Comparison of ENCODE assay signal across 8 mouse cellular contexts in the genomic region with DNA sequence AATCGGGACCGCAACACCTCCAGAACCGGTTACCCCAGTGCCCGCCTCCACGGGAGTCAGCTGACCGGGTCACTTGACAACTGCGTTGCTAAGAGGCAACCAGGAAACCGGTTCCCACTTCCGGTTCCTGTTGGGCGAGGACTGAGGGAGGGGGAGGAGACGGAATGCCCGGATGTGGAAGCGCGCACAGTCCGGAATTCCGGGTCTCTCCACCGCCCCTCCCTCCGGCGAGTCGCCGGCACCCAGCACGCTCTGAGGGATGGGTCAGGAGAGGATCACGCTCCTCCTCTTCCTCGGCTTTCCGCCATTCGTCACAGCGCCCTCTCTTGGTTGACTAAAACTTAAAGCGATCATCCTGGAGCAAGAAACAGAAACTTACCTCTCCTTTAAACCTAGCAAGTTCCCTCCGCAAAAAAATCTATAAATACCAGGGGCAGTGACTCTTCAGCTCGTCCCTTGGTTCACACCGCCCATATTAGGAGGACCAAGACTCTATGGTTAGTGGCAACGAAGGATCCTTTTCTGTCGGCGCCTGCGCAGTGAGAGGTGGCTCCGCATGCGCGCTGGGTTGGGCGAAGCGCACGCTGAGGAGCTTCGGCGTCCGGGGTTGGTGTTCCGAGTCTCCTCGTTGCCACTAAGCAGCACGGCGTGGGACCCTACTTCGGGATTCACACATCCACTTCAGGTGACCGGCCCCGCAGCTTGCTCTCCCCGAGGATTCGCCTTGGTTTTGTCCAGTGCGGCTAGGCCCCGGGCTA. TPM values are rescaled to one million over a fixed set of nuclear protein-coding genes. Genes with fewer than 3 reads are reported as not detected.
DNase-seq lines count a peak whose midpoint lies in the region; ATAC-seq lines count a peak whose summit lies in the region.

A gene (minus strand): TSS at position 143 of the 758 bp plus-strand sequence.
A gene (plus strand): TSS at position 324 of the 758 bp plus-strand sequence.

- H3K27me3 ChIP-seq in hindbrain, embryonic 15.5 days = no peaks in the 10 kb centered on the region

- H3K4me3 ChIP-seq in hindbrain, embryonic 15.5 days = peak within 1 kb of the TSS; percentile 98

- H3K36me3 ChIP-seq in hindbrain, embryonic 15.5 days = no peaks in the 10 kb centered on the region

- under 1% methylated on average over 53 of the region's 55 CpGs for WGBS in hindbrain, embryonic 15.5 days

- peak; percentile 99 for DNase-seq in T-cell, adult 2 months (ENCODE audit: low spot score)
- DNase-seq in cerebellum, postnatal 36 days = peak; percentile 97 to 98
- peak; percentile 99 for DNase-seq in frontal cortex, postnatal 36 days (ENCODE audit: low spot score in 2 of 2)
- DNase-seq in left cerebral cortex, adult 11 months (ENCODE audit: low spot score) = peak; percentile 98
- peak; percentile 99 to 100 for DNase-seq in lung, postnatal 4 days
- peak; percentile 98 for DNase-seq in retina, postnatal 7 days (ENCODE audit: low read depth, low spot score)
- DNase-seq in urinary bladder, adult 2 months (ENCODE audit: low spot score) = peak; percentile 95

- H3K27ac ChIP-seq in hindbrain, embryonic 15.5 days (replicated peaks) = peak within 1 kb of the TSS; percentile 92

- peak; percentile 100 for ATAC-seq in hindbrain, embryonic 15.5 days (ENCODE audit: low FRiP score, low read depth)

- H3K4me2 ChIP-seq in hindbrain, embryonic 15.5 days = peak within 1 kb of the TSS; percentile 92

- peaks cover 37% of the 10 kb centered on the region for H3K4me1 ChIP-seq in hindbrain, embryonic 15.5 days (replicated peaks)

- H3K9ac ChIP-seq in hindbrain, embryonic 15.5 days = peak within 1 kb of the TSS; percentile 91

- no peaks in the 10 kb centered on the region for H3K9me3 ChIP-seq in hindbrain, embryonic 15.5 days

RNA-seq across cellular contexts. Expression of the first gene that starts in this region (rescaled TPM):
- polyA plus RNA-seq in hindbrain, embryonic 15.5 days (2015; fragmentation: Nextera tagmentation; extraction: Ambion mirVana) = 118 and 119 TPM in 2 replicates
- polyA plus RNA-seq in urinary bladder, adult 2 months (2012; rRNA removed) = 60.7 and 62.8 TPM in 2 replicates

RNA-seq across cellular contexts. Expression of the second gene that starts in this region (rescaled TPM):
- 143 and 146 TPM in 2 replicates for polyA plus RNA-seq in hindbrain, embryonic 15.5 days (2015; fragmentation: Nextera tagmentation; extraction: Ambion mirVana)
- 50.3 and 51.6 TPM in 2 replicates for polyA plus RNA-seq in urinary bladder, adult 2 months (2012; rRNA removed)

Comparison
In these comparisons a context has a peak if more than half of its experiments do, and no peak if none do; other contexts are left out.
1. Peak in every context shown above with its lines: DNase-seq, ATAC-seq, H3K4me3 ChIP-seq and H3K27ac ChIP-seq.